ENCODE assay signal across 7 mouse cellular contexts in genomic region chr1:57436408-57436807, GRCm38 (mm10). TPM values are rescaled to one million over a fixed set of nuclear protein-coding genes. Genes with fewer than 3 reads are reported as not detected.
DNase-seq lines count a peak whose midpoint lies in the region; ATAC-seq lines count a peak whose summit lies in the region.

No protein-coding gene starts in this region.

- no peaks in the 10 kb centered on the region for H3K27me3 ChIP-seq in liver, embryonic 15.5 days

- no peaks in the 10 kb centered on the region for H3K36me3 ChIP-seq in liver, embryonic 15.5 days (replicated peaks)

- H3K4me3 ChIP-seq in liver, embryonic 15.5 days (replicated peaks): peak overlapping the region; percentile 20; the same call in 1 of the 2 replicates

- no peaks in the 10 kb centered on the region for H3K9me3 ChIP-seq in liver, embryonic 15.5 days (replicated peaks)

- H3K4me2 ChIP-seq in liver, embryonic 15.5 days: peak overlapping the region; percentile 45

- WGBS in liver, embryonic 15.5 days (ENCODE audit: insufficient replicate concordance): 17% methylated on average over 9 of the region's 9 CpGs

- peaks cover 13% of the 10 kb centered on the region; the same call in 1 of the 2 replicates for H3K4me1 ChIP-seq in liver, embryonic 15.5 days (replicated peaks)

- ATAC-seq in CD4-positive, CD25-positive, alpha-beta regulatory T cell, adult 4 months: peak; percentile 88
- ATAC-seq in inflammation-experienced regulatory T-cells, adult 6 months: peak; percentile 58
- ATAC-seq in liver, embryonic 15.5 days (ENCODE audit: insufficient read depth): peak; percentile 37; the same call in 1 of the 2 replicates

- peak overlapping the region; percentile 33; the same call in 1 of the 2 replicates for H3K27ac ChIP-seq in liver, embryonic 15.5 days (replicated peaks)

- H3K9ac ChIP-seq in liver, embryonic 15.5 days: no peak overlapping the region

- peak; percentile 62 for DNase-seq in T-cell, adult 2 months (ENCODE audit: low spot score)
- peak; percentile 41 to 58 for DNase-seq in gastrocnemius, adult 8-10 months (ENCODE audit: low spot score in 2 of 2)
- DNase-seq in spleen, postnatal 4 days (ENCODE audit: low spot score in 2 of 2): peak; percentile 41 to 46
- no peak for DNase-seq in left cerebral cortex, adult 8-10 months (ENCODE audit: low spot score in 2 of 2)

RNA-seq across cellular contexts. Expression of gene Tyw5, which starts 29.5 kb away (rescaled TPM):
- polyA plus RNA-seq in CD4-positive, CD25-positive, alpha-beta regulatory T cell, adult 4 months (2017; shearing (Covaris generic)): 10 to 100 TPM; 22.8 to 30.6 TPM
- total RNA-seq in gastrocnemius, adult 8-10 months (2022): 1 to 10 TPM; 1.6 to 4.3 (median 3.0) TPM
- 10 to 100 TPM; 21.2 to 28.2 (median 22.6) TPM for polyA plus RNA-seq in inflammation-experienced regulatory T-cells, adult 6 months (2017; shearing (Covaris generic))
- polyA plus RNA-seq in liver, embryonic 15.5 days (2015; fragmentation: Nextera tagmentation; extraction: Ambion mirVana): 10.5 and 11.7 TPM in 2 replicates
- total RNA-seq in left cerebral cortex, adult 8-10 months (2022): 10 to 100 TPM; 21.0 to 24.2 (median 22.9) TPM

RNA-seq across cellular contexts. Expression of gene Maip1, which starts 30.3 kb away (rescaled TPM):
- polyA plus RNA-seq in CD4-positive, CD25-positive, alpha-beta regulatory T cell, adult 4 months (2017; shearing (Covaris generic)): 1 to 10 TPM; 8.6 to 9.7 TPM
- 1 to 10 TPM; 7.4 to 8.4 (median 8.0) TPM for total RNA-seq in gastrocnemius, adult 8-10 months (2022)
- 1 to 10 TPM; 7.9 to 8.7 (median 8.4) TPM for polyA plus RNA-seq in inflammation-experienced regulatory T-cells, adult 6 months (2017; shearing (Covaris generic))
- polyA plus RNA-seq in liver, embryonic 15.5 days (2015; fragmentation: Nextera tagmentation; extraction: Ambion mirVana): 6.8 and 7.9 TPM in 2 replicates
- total RNA-seq in left cerebral cortex, adult 8-10 months (2022): 10 to 100 TPM; 11.8 to 14.2 (median 12.7) TPM

RNA-seq across cellular contexts. Expression of gene 1700066M21Rik, which starts 59.0 kb away (rescaled TPM):
- polyA plus RNA-seq in CD4-positive, CD25-positive, alpha-beta regulatory T cell, adult 4 months (2017; shearing (Covaris generic)): 1 to 10 TPM in 1 of 2 experiments, under 1 TPM in 1; 0.91 to 2.4 TPM
- 1 to 10 TPM; 2.0 to 4.1 (median 2.8) TPM for total RNA-seq in gastrocnemius, adult 8-10 months (2022)
- 1 to 10 TPM; 2.0 to 6.0 (median 3.3) TPM for polyA plus RNA-seq in inflammation-experienced regulatory T-cells, adult 6 months (2017; shearing (Covaris generic))
- 6.9 and 7.7 TPM in 2 replicates for polyA plus RNA-seq in liver, embryonic 15.5 days (2015; fragmentation: Nextera tagmentation; extraction: Ambion mirVana)
- 10 to 100 TPM; 19.9 to 23.6 (median 21.9) TPM for total RNA-seq in left cerebral cortex, adult 8-10 months (2022)

Comparison
In these comparisons a context has a peak if more than half of its experiments do, and no peak if none do; other contexts are left out.
1. ATAC-seq: peak in every context shown above with its lines; median percentile 88 in CD4-positive, CD25-positive, alpha-beta regulatory T cell, adult 4 months; 58 in inflammation-experienced regulatory T-cells, adult 6 months; 37 in liver, embryonic 15.5 days.
2. DNase-seq: peak in T-cell, adult 2 months (single experiment), gastrocnemius, adult 8-10 months (2 of 2) and spleen, postnatal 4 days (2 of 2); none in left cerebral cortex, adult 8-10 months (0 of 2).